Mouse (Mus musculus) olfactory bulb, adult 2 months (tissue): ENCODE results near the gene Galnt18.

Experiments
- CTCF ChIP-seq: fragments of 200-500 bp; IDR thresholded peaks from 2 replicates; pipeline ENCODE4 v1.5.1; 2012; ENCODE audit warnings: low read depth, mild to moderate bottlenecking, low read length, moderate library complexity; ENCODE audit not compliant: insufficient read depth
- POLR2A ChIP-seq: fragments of 200-500 bp; IDR thresholded peaks from 2 replicates; pipeline ENCODE4 v1.6.1; 2012; ENCODE audit warnings: mild to moderate bottlenecking, low read depth, low read length, moderate library complexity; ENCODE audit not compliant: insufficient read depth

- TF ChIP-seq CTCF (no peak), POLR2A (no peak)
These were observed 244.9 kb downstream of the Galnt18 start for GRCm38 (mm10) chr7:111534826-111535405.
